ENCODE assay signal across 8 mouse cellular contexts in the genomic region with DNA sequence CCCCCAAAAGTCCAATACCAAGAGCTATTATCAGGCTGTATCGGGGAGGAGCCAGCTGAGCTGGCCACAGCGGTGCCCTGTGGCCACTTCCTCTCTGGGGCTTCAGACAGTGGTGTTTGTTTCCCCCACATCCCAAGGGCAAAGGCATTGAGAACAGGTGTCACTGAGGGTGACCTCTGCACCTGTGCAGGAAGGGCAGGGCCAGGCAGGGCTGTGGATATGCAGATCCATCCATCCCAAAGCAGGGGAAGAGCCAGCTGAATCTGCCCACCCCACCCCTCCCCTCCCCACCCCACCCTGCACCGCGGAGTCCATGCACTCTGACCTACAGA. TPM values are rescaled to one million over a fixed set of nuclear protein-coding genes. Genes with fewer than 3 reads are reported as not detected.
DNase-seq lines count a peak whose midpoint lies in the region; ATAC-seq and TF ChIP-seq lines count a peak whose summit lies in the region.

No protein-coding gene starts in this region.

- H3K9ac ChIP-seq in liver, adult 2 months (ENCODE audit: low read depth, low read length): no peak overlapping the region
- peak overlapping the region; percentile 29; the same call in 1 of the 2 replicates for H3K9ac ChIP-seq in ES-E14 (ENCODE audit: insufficient read depth, low read depth, low read length, poor library complexity, severe bottlenecking)
- no peak overlapping the region for H3K9ac ChIP-seq in embryonic facial prominence, embryonic 14.5 days (ENCODE audit: low read depth, low read length)

- H3K79me2 ChIP-seq in liver, adult 2 months (ENCODE audit: control insufficient read depth, insufficient read depth, low read length): peaks cover 42% of the 10 kb centered on the region
- peaks cover 97% of the 10 kb centered on the region for H3K79me2 ChIP-seq in macrophage (ENCODE audit: inconsistent target)

- H3K27me3 ChIP-seq in liver, adult 2 months (ENCODE audit: control insufficient read depth, insufficient read depth, low read length): no peaks in the 10 kb centered on the region
- no peaks in the 10 kb centered on the region for H3K27me3 ChIP-seq in embryonic facial prominence, embryonic 14.5 days (replicated peaks; ENCODE audit: control insufficient read depth, insufficient read depth, low read length)

- no peaks in the 10 kb centered on the region for H3K9me3 ChIP-seq in ES-E14 (ENCODE audit: control insufficient read depth, insufficient read depth, low read depth, low read length)
- 0 out of 2 replicates have a peak, but pooled peaks cover 4% of the 10 kb centered on the region for H3K9me3 ChIP-seq in embryonic facial prominence, embryonic 14.5 days (ENCODE audit: control insufficient read depth, low read length)

- peaks cover 2% of the 10 kb centered on the region; the same call in 1 of the 2 replicates for H3K36me3 ChIP-seq in liver, adult 2 months (ENCODE audit: control insufficient read depth, insufficient read depth, low read length)
- peaks cover 10% of the 10 kb centered on the region for H3K36me3 ChIP-seq in ES-E14 (ENCODE audit: control insufficient read depth, insufficient read depth, low read length, poor library complexity, severe bottlenecking)
- peaks cover 21% of the 10 kb centered on the region for H3K36me3 ChIP-seq in embryonic facial prominence, embryonic 14.5 days (ENCODE audit: control insufficient read depth, insufficient read depth, low read length)
- peaks cover 18% of the 10 kb centered on the region; the same call in 1 of the 2 replicates for H3K36me3 ChIP-seq in macrophage (ENCODE audit: inconsistent target)

- DNase-seq in liver, adult 2 months (ENCODE audit: extremely low read depth, low read depth, low spot score): peak; percentile 36
- DNase-seq in liver (no peak), ES-E14 (ENCODE audit: low read depth, low spot score) (peak; percentile 59)
- DNase-seq in embryonic facial prominence, embryonic 14.5 days (ENCODE audit: low spot score): no peak
- no peak for DNase-seq in retina, postnatal 1 day
- DNase-seq in adrenal gland, adult 18-20 months (ENCODE audit: low spot score in 2 of 2): no peak
- DNase-seq in layer of hippocampus, adult 9-10 months (ENCODE audit: low spot score): no peak

- TF ChIP-seq POLR2A in liver, adult 2 months (IDR thresholded peaks at IDR 0.05; ENCODE audit: extremely low read depth, insufficient read depth, low read length): no peak

- no peak overlapping the region for H3K4me2 ChIP-seq in embryonic facial prominence, embryonic 14.5 days (ENCODE audit: low read depth, low read length)

- H3K27ac ChIP-seq in liver, adult 2 months (replicated peaks; ENCODE audit: insufficient read depth, low read depth, low read length): no peak overlapping the region
- H3K27ac ChIP-seq in ES-E14 (ENCODE audit: insufficient read depth, low read depth, low read length, poor library complexity, severe bottlenecking) (peak overlapping the region; percentile 51), macrophage (peak overlapping the region; percentile 60)
- H3K27ac ChIP-seq in embryonic facial prominence, embryonic 14.5 days (replicated peaks; ENCODE audit: low read depth, low read length): 0 out of 2 replicates have a peak overlapping the region, but pooled peaks have one; percentile 10

- 0 out of 2 replicates have a peak, but pooled peaks have one; percentile 5 for TF ChIP-seq CTCF in liver, adult 2 months (IDR thresholded peaks at IDR 0.05; ENCODE audit: low read depth, low read length)

- H3K4me3 ChIP-seq in liver, adult 2 months (ENCODE audit: insufficient read depth, low read depth, low read length): no peak overlapping the region
- peak overlapping the region; percentile 11 to 52; a peak in 2 of 4 replicates for H3K4me3 ChIP-seq in ES-E14 (ENCODE audit: insufficient read depth in 1 of 2, low read depth in 1 of 2, low read length in 2 of 2, poor library complexity in 1 of 2, severe bottlenecking in 1 of 2)
- H3K4me3 ChIP-seq in embryonic facial prominence, embryonic 14.5 days (ENCODE audit: low read depth, low read length): no peak overlapping the region
- no peak overlapping the region for H3K4me3 ChIP-seq in macrophage (ENCODE audit: inconsistent target)

- ATAC-seq in embryonic facial prominence, embryonic 14.5 days (ENCODE audit: low read depth): no peak

- H3K4me1 ChIP-seq in liver, adult 2 months (ENCODE audit: control insufficient read depth, insufficient read depth, low read length): peaks cover 23% of the 10 kb centered on the region
- peaks cover 30 to 52% of the 10 kb centered on the region in 2 experiments; a peak in 3 of 4 replicates for H3K4me1 ChIP-seq in ES-E14 (ENCODE audit: control insufficient read depth in 2 of 2, insufficient read depth in 2 of 2, low read length in 2 of 2, poor library complexity in 1 of 2)
- peaks cover 42% of the 10 kb centered on the region for H3K4me1 ChIP-seq in embryonic facial prominence, embryonic 14.5 days (ENCODE audit: control insufficient read depth, insufficient read depth, low read length)

- 2% methylated on average over 4 of the region's 4 CpGs for WGBS in liver, adult 2 months
- 36% methylated on average over 3 of the region's 4 CpGs for WGBS in embryonic facial prominence, embryonic 14.5 days
- 25% methylated on average over 4 of the region's 4 CpGs for WGBS in macrophage (ENCODE audit: missing documents)

- in situ Hi-C loops in ES-E14 (cut with MboI; ENCODE audit: low sequenced_read_pairs in 2 of 2, unreplicated experiment in 2 of 2): no loop called here

TF ChIP-seq in ES-E14, 5 proteins besides CTCF, POLR2A, EP300 and RAD21:
- TF ChIP-seq HCFC1 (IDR thresholded peaks at IDR 0.05; ENCODE audit: borderline replicate concordance, insufficient read depth, low read length) (0 out of 2 replicates have a peak, but pooled peaks have one; percentile 45), ZNF384 (IDR thresholded peaks at IDR 0.05; ENCODE audit: low read depth, low read length) (no peak), ZC3H11A (IDR thresholded peaks at IDR 0.05; ENCODE audit: borderline replicate concordance, low read depth, low read length) (no peak), CHD2 (IDR thresholded peaks at IDR 0.05; ENCODE audit: low read depth, low read length) (no peak)

RNA-seq across cellular contexts. Expression of gene Ski, which starts 59.1 kb away (rescaled TPM):
- 4.2 and 7.5 TPM in 2 replicates for total RNA-seq in liver, adult 2 months (2014; rRNA removed)
- polyA plus RNA-seq in liver, adult 2 months (2012; rRNA removed): 19.3 and 19.5 TPM in 2 replicates
- total RNA-seq in ES-E14 (2012; rRNA removed): 30.2 and 38.0 TPM in 2 replicates
- 34.1 and 34.9 TPM in 2 replicates for polyA plus RNA-seq in embryonic facial prominence, embryonic 14.5 days (2014; fragmentation: Nextera tagmentation; extraction: Ambion mirVana)
- 10 to 100 TPM; 17.1 to 57.4 (median 34.0) TPM for total RNA-seq in macrophage (2018; cell fraction: chromatin; rRNA removed)
- total RNA-seq in macrophage (2018; cell fraction: cytosol; rRNA removed): 10 to 100 TPM; 23.8 to 66.1 (median 41.1) TPM
- 10 to 100 TPM; 24.7 to 87.0 (median 49.1) TPM for total RNA-seq in macrophage (2018; cell fraction: nucleus; rRNA removed)
- 39.6 to 44.6 TPM (median 40.4 TPM) in 3 replicates for polyA plus RNA-seq in macrophage (2018)
- 10 to 100 TPM; 47.5 to 60.6 TPM for total RNA-seq in adrenal gland, adult 18-20 months (2021)

Comparison
In these comparisons a context has a peak if more than half of its experiments do, and no peak if none do; other contexts are left out.
1. DNase-seq: peak in liver, adult 2 months (single experiment) and ES-E14 (single experiment); none in liver (single experiment), embryonic facial prominence, embryonic 14.5 days (single experiment), retina, postnatal 1 day (single experiment), adrenal gland, adult 18-20 months (0 of 2) and layer of hippocampus, adult 9-10 months (single experiment).
2. H3K4me3 ChIP-seq: peak in ES-E14 (2 of 2); none in liver, adult 2 months (single experiment), embryonic facial prominence, embryonic 14.5 days (single experiment) and macrophage (single experiment).